Mouse (Mus musculus): ENCODE data around the gene Zfp592. TPM values are rescaled to one million over a fixed set of nuclear protein-coding genes. Genes with fewer than 3 reads are reported as not detected.

Gene Zfp592
- polyA plus RNA-seq, 2 experiments = 6.6 to 8.3 TPM

GRCm38 (mm10) chr7:81008285-81008684 is 14.8 kb downstream of the Zfp592 start:
- Histone ChIP-seq H3K36me3 (replicated peaks; ENCODE audit: control insufficient read depth, insufficient read depth, low read depth) (peaks cover 25% of the 10 kb centered on the region), H3K27ac (no peak overlapping the region), H3K27me3 (ENCODE audit: control insufficient read depth, insufficient read depth, low read length) (no peaks in the 10 kb centered on the region), H3K4me3 (ENCODE audit: insufficient read depth in 1 of 2, low read depth in 2 of 2, low read length in 2 of 2) (no peak overlapping the region), H3K9me3 (ENCODE audit: control insufficient read depth, low read length) (no peaks in the 10 kb centered on the region), H3K4me2 (ENCODE audit: low read depth) (no peak overlapping the region), H3K9ac (replicated peaks) (no peak overlapping the region), H3K4me1 (replicated peaks; ENCODE audit: control insufficient read depth in 2 of 2, insufficient read depth in 2 of 2, low read length in 1 of 2) (peaks cover 22 to 25% of the 10 kb centered on the region in 2 experiments)
- 80% methylated on average over 3 of the region's 3 CpGs for WGBS (ENCODE audit: insufficient replicate concordance)
- TF ChIP-seq EP300 (IDR thresholded peaks at IDR 0.05; ENCODE audit: low read depth) (no peak), CTCF (IDR thresholded peaks at IDR 0.05; ENCODE audit: low read depth) (no peak)
- ATAC-seq (ENCODE audit: insufficient read depth) (no peak), DNase-seq (ENCODE audit: low read depth in 3 of 3, low spot score in 3 of 3) (no peak)

DNA sequence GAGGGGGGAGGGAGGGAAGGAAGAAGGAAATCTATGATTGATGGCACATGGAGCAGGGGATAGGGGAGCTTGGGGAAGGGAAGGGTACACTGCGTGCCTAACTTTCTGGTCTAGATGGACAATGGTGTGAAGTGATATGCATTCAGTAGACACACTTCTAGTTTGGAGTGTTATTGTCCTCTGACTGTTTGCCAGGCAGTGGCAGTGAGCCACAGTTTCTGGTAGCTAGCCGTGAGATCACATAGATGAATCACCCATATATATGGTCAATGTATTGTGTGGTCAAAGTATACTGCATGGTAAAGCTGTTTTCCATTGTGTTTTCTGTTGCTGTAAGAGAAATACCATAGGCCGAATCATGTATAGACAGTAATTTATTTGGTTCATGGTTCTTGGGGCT is 18.1 kb downstream of the Zfp592 start:
- no peak for ATAC-seq (ENCODE audit: insufficient read depth)
- TF ChIP-seq CTCF (IDR thresholded peaks at IDR 0.05; ENCODE audit: low read depth) (no peak), EP300 (IDR thresholded peaks at IDR 0.05; ENCODE audit: low read depth) (no peak)
- H3K9ac ChIP-seq (replicated peaks) = no peak overlapping the region
- no peak for DNase-seq (ENCODE audit: low read depth in 3 of 3, low spot score in 3 of 3)
- no peaks in the 10 kb centered on the region for H3K9me3 ChIP-seq (ENCODE audit: control insufficient read depth, low read length)
- H3K4me3 ChIP-seq (ENCODE audit: insufficient read depth in 1 of 2, low read depth in 2 of 2, low read length in 2 of 2) = no peak overlapping the region
- WGBS (ENCODE audit: insufficient replicate concordance) = 86% methylated on average over 3 of the region's 3 CpGs
- no peaks in the 10 kb centered on the region for H3K27me3 ChIP-seq (ENCODE audit: control insufficient read depth, insufficient read depth, low read length)
- no peak overlapping the region for H3K27ac ChIP-seq
- peaks cover 1 to 2% of the 10 kb centered on the region in 2 experiments; a peak in 1 of 4 replicates for H3K4me1 ChIP-seq (replicated peaks; ENCODE audit: control insufficient read depth in 2 of 2, insufficient read depth in 2 of 2, low read length in 1 of 2)
- H3K36me3 ChIP-seq (replicated peaks; ENCODE audit: control insufficient read depth, insufficient read depth, low read depth) = peaks cover 25% of the 10 kb centered on the region
- H3K4me2 ChIP-seq (ENCODE audit: low read depth) = no peak overlapping the region

DNA sequence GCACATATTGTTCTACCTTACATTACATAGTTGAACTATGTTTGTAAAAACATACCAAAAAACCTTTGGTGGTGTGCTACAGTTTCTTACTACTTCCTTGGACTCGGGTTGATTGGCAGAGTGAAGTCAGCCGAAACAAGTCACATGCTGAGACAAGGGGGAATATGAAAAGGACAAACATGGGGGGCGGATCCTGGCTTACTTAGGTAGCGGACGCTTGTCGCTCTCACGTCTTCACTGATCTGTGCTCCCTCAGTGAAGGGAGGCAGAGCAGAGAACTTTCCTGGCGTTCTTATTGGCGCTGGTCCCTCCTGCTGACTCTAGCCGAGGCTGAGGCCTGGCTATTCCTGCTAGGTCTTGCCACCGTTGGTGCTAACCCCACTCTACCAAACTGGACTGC is 26.8 kb downstream of the Zfp592 start:
- H3K27ac ChIP-seq = no peak overlapping the region
- H3K27me3 ChIP-seq (ENCODE audit: control insufficient read depth, insufficient read depth, low read length) = no peaks in the 10 kb centered on the region
- WGBS (ENCODE audit: insufficient replicate concordance) = 80% methylated on average over 11 of the region's 11 CpGs
- peaks cover 15 to 16% of the 10 kb centered on the region in 2 experiments for H3K4me1 ChIP-seq (replicated peaks; ENCODE audit: control insufficient read depth in 2 of 2, insufficient read depth in 2 of 2, low read length in 1 of 2)
- H3K4me3 ChIP-seq (ENCODE audit: insufficient read depth in 1 of 2, low read depth in 2 of 2, low read length in 2 of 2) = no peak overlapping the region
- DNase-seq (ENCODE audit: low read depth in 3 of 3, low spot score in 3 of 3) = no peak
- no peak for ATAC-seq (ENCODE audit: insufficient read depth)
- no peak overlapping the region for H3K4me2 ChIP-seq (ENCODE audit: low read depth)
- peaks cover 32% of the 10 kb centered on the region for H3K36me3 ChIP-seq (replicated peaks; ENCODE audit: control insufficient read depth, insufficient read depth, low read depth)
- H3K9me3 ChIP-seq (ENCODE audit: control insufficient read depth, low read length) = no peaks in the 10 kb centered on the region
- TF ChIP-seq CTCF (IDR thresholded peaks at IDR 0.05; ENCODE audit: low read depth) (no peak), EP300 (IDR thresholded peaks at IDR 0.05; ENCODE audit: low read depth) (no peak)
- H3K9ac ChIP-seq (replicated peaks) = no peak overlapping the region

DNA sequence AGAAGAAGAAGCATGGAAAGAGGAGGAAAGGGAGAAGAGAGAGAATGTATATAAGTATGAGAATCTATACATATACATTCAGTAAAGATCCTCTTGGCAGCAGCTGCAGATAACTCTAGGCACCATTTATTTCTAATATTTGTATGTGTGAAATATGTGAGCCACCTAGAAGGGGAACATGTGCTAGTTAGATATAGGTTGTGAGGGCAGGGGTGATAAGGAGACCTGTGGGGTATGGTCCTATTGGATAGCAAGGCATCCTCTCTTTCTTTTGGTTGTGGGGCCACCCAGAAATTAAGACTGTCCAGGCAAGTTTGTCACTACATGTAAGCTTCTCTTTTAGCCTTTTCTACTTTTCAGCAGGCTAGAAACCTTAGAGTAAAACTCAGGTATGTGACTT is 29.2 kb downstream of the Zfp592 start:
- TF ChIP-seq CTCF (IDR thresholded peaks at IDR 0.05; ENCODE audit: low read depth) = no peak
- TF ChIP-seq EP300 (IDR thresholded peaks at IDR 0.05; ENCODE audit: low read depth) = peak; percentile 83
- H3K36me3 ChIP-seq (replicated peaks; ENCODE audit: control insufficient read depth, insufficient read depth, low read depth) = peaks cover 44% of the 10 kb centered on the region
- no peaks in the 10 kb centered on the region for H3K9me3 ChIP-seq (ENCODE audit: control insufficient read depth, low read length)
- ATAC-seq (ENCODE audit: insufficient read depth) (peak; percentile 83), DNase-seq (ENCODE audit: low read depth in 3 of 3, low spot score in 3 of 3) (peak in 2 of 3 experiments; percentile 38 to 45)
- peaks cover 15 to 16% of the 10 kb centered on the region in 2 experiments for H3K4me1 ChIP-seq (replicated peaks; ENCODE audit: control insufficient read depth in 2 of 2, insufficient read depth in 2 of 2, low read length in 1 of 2)
- H3K27me3 ChIP-seq (ENCODE audit: control insufficient read depth, insufficient read depth, low read length) = no peaks in the 10 kb centered on the region
- H3K4me3 ChIP-seq (ENCODE audit: insufficient read depth in 1 of 2, low read depth in 2 of 2, low read length in 2 of 2) = no peak overlapping the region
- H3K9ac ChIP-seq (replicated peaks) = peak overlapping the region; percentile 18; the same call in 1 of the 2 replicates
- H3K27ac ChIP-seq = no peak overlapping the region; the same call in 1 of the 2 replicates
- H3K4me2 ChIP-seq (ENCODE audit: low read depth) = peak overlapping the region; percentile 45

DNA sequence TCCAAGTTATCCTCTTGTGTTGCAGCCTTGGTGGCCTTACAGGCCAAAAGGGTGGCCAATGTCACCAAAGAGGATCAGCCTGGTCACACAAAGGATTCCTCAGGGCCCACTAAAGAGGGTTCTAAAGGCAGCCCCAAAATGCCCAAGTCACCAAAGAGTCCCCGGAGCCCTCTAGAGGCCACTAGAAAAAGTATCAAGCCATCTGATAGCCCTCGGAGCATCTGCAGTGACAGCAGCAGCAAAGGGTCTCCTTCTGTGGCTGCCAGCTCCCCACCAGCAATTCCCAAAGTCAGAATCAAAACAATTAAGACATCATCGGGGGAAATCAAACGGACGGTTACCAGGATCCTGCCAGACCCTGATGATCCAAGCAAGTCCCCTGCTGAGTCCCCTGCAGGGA is 30.6 kb downstream of the Zfp592 start:
- WGBS (ENCODE audit: insufficient replicate concordance) = 82% methylated on average over 5 of the region's 5 CpGs
- Histone ChIP-seq H3K4me1 (replicated peaks; ENCODE audit: control insufficient read depth in 2 of 2, insufficient read depth in 2 of 2, low read length in 1 of 2) (peaks cover 15 to 16% of the 10 kb centered on the region in 2 experiments), H3K9ac (replicated peaks) (no peak overlapping the region; the same call in 1 of the 2 replicates), H3K27me3 (ENCODE audit: control insufficient read depth, insufficient read depth, low read length) (no peaks in the 10 kb centered on the region), H3K4me3 (ENCODE audit: insufficient read depth in 1 of 2, low read depth in 2 of 2, low read length in 2 of 2) (no peak overlapping the region), H3K4me2 (ENCODE audit: low read depth) (no peak overlapping the region), H3K9me3 (ENCODE audit: control insufficient read depth, low read length) (no peaks in the 10 kb centered on the region), H3K36me3 (replicated peaks; ENCODE audit: control insufficient read depth, insufficient read depth, low read depth) (peaks cover 49% of the 10 kb centered on the region), H3K27ac (no peak overlapping the region)
- no peak for ATAC-seq (ENCODE audit: insufficient read depth)
- DNase-seq (ENCODE audit: low read depth in 3 of 3, low spot score in 3 of 3) = no peak
- no peak for TF ChIP-seq EP300 (IDR thresholded peaks at IDR 0.05; ENCODE audit: low read depth)
- peak; percentile 36 for TF ChIP-seq CTCF (IDR thresholded peaks at IDR 0.05; ENCODE audit: low read depth)
